Mouse (Mus musculus) lung, postnatal 0 days (tissue): ENCODE data around the gene Mrpl23. TPM values are rescaled to one million over a fixed set of nuclear protein-coding genes. Genes with fewer than 3 reads are reported as not detected.

Experiments
- ATAC-seq: fragments of 200-750 bp; cut with Nextera tagmentation; 2 replicates; pipeline ENCODE4 v1.8.0; 2017; ENCODE audit warnings: moderate library complexity
- DNase-seq: peaks from one replicate; pipeline ENCODE4 v3.0.0-alpha.2; 2016; ENCODE audit warnings: low spot score
- H3K27ac ChIP-seq: fragments of 300-500 bp; sonication (generic); 2 replicates; pipeline ENCODE4 v1.5.1; 2014; ENCODE audit warnings: antibody characterized with exemption, mild to moderate bottlenecking, low read length, mixed read lengths
- H3K27me3 ChIP-seq: fragments of 300-500 bp; sonication (generic); replicated peaks from 2 replicates; pipeline ENCODE4 v1.6.1; 2014; ENCODE audit warnings: low read length, mixed read lengths; ENCODE audit not compliant: insufficient read depth
- H3K36me3 ChIP-seq: fragments of 300-500 bp; sonication (generic); 2 replicates; pipeline ENCODE4 v1.6.1; 2014; ENCODE audit warnings: low read length, mixed read lengths; ENCODE audit not compliant: insufficient read depth
- H3K4me1 ChIP-seq: fragments of 300-500 bp; sonication (generic); 2 replicates; pipeline ENCODE4 v1.6.1; 2014; ENCODE audit warnings: antibody characterized with exemption, low read depth, low read length, mixed read lengths; ENCODE audit not compliant: insufficient read depth
- H3K4me2 ChIP-seq: fragments of 300-500 bp; sonication (generic); replicated peaks from 2 replicates; pipeline ENCODE4 v1.6.1; 2014; ENCODE audit warnings: low read depth, mild to moderate bottlenecking, low read length, moderate library complexity, mixed read lengths
- H3K4me3 ChIP-seq: fragments of 300-500 bp; sonication (generic); 2 replicates; pipeline ENCODE4 v1.5.1; 2014; ENCODE audit warnings: low read depth, low read length
- H3K9ac ChIP-seq: fragments of 300-500 bp; sonication (generic); replicated peaks from 2 replicates; pipeline ENCODE4 v1.6.1; 2014; ENCODE audit warnings: low read depth, mild to moderate bottlenecking
- H3K9me3 ChIP-seq: fragments of 300-500 bp; sonication (generic); 2 replicates; pipeline ENCODE4 v1.6.1; 2016; ENCODE audit warnings: low read length, mixed read lengths
- CTCF ChIP-seq: IDR thresholded peaks from 2 replicates; pipeline ENCODE4 v1.5.1; 2016; ENCODE audit warnings: antibody characterized with exemption, mild to moderate bottlenecking
- EP300 ChIP-seq: IDR thresholded peaks from 2 replicates; pipeline ENCODE4 v1.6.1; 2016; ENCODE audit warnings: antibody characterized with exemption, mild to moderate bottlenecking, control low read depth
- WGBS: fragments of 180-500 bp; shearing (Covaris S2); extraction: QIAGEN DNeasy Blood & Tissue Kit; methylation state at CpG from one replicate; pipeline ENCODE4 v1.1.7; 2014; 5-methylcytosine and 5-hydroxymethylcytosine counted together
- polyA plus RNA-seq: library from polyadenylated mRNA; unstranded; fragments of >200 nt; fragmentation: Nextera tagmentation; extraction: Ambion mirVana; gene quantifications from 2 replicates; pipeline ENCODE4 v1.2.1, GENCODE M21; 2015

Mrpl23 gene
- polyA plus RNA-seq, 1 experiment from 2014 or later: 15.7 TPM

- no peak for ATAC-seq
- Histone ChIP-seq H3K4me1 (0 out of 2 replicates have a peak, but pooled peaks cover 4% of the 10 kb centered on the region), H3K4me2 (no peak overlapping the region), H3K27ac (no peak overlapping the region), H3K27me3 (no peaks in the 10 kb centered on the region), H3K9ac (no peak overlapping the region), H3K36me3 (no peaks in the 10 kb centered on the region), H3K9me3 (no peaks in the 10 kb centered on the region), H3K4me3 (no peak overlapping the region)
- no peak for DNase-seq
- TF ChIP-seq EP300: no peak
- TF ChIP-seq CTCF: no peak
- 82% methylated on average over 7 of the region's 7 CpGs for WGBS
Measured at GRCm38 (mm10) chr7:142545967-142546366, 13.5 kb downstream of the Mrpl23 start.

- H3K4me2 ChIP-seq: no peak overlapping the region
- no peak overlapping the region for H3K27ac ChIP-seq
- no peaks in the 10 kb centered on the region for H3K27me3 ChIP-seq
- no peak overlapping the region for H3K9ac ChIP-seq
- H3K9me3 ChIP-seq: no peaks in the 10 kb centered on the region
- ATAC-seq: no peak
- H3K36me3 ChIP-seq: no peaks in the 10 kb centered on the region
- 18% methylated on average over 2 of the region's 2 CpGs for WGBS
- TF ChIP-seq CTCF: no peak
- no peak for TF ChIP-seq EP300
- no peak for DNase-seq
- H3K4me1 ChIP-seq: peaks cover 1% of the 10 kb centered on the region; the same call in 1 of the 2 replicates
- no peak overlapping the region for H3K4me3 ChIP-seq
Measured at GRCm38 (mm10) chr7:142547874-142548273, 15.4 kb downstream of the Mrpl23 start.

- Histone ChIP-seq H3K27me3 (no peaks in the 10 kb centered on the region), H3K9ac (no peak overlapping the region), H3K4me3 (no peak overlapping the region), H3K36me3 (no peaks in the 10 kb centered on the region), H3K4me1 (peaks cover 4% of the 10 kb centered on the region; the same call in 1 of the 2 replicates), H3K9me3 (no peaks in the 10 kb centered on the region), H3K4me2 (no peak overlapping the region), H3K27ac (no peak overlapping the region)
- no peak for TF ChIP-seq CTCF
- no peak for TF ChIP-seq EP300
- DNase-seq: no peak
- 78% methylated on average over 6 of the region's 6 CpGs for WGBS
- ATAC-seq: no peak
Measured at GRCm38 (mm10) chr7:142548706-142549105, 16.2 kb downstream of the Mrpl23 start.

- Histone ChIP-seq H3K27me3 (no peaks in the 10 kb centered on the region), H3K4me3 (no peak overlapping the region), H3K4me2 (no peak overlapping the region), H3K36me3 (no peaks in the 10 kb centered on the region), H3K9me3 (no peaks in the 10 kb centered on the region), H3K4me1 (peaks cover 9% of the 10 kb centered on the region; the same call in 1 of the 2 replicates), H3K9ac (no peak overlapping the region), H3K27ac (no peak overlapping the region)
- peak; percentile 68 for TF ChIP-seq CTCF
- no peak for TF ChIP-seq EP300
- ATAC-seq: peak; percentile 40; the same call in 1 of the 2 replicates
- 73% methylated on average over 10 of the region's 10 CpGs for WGBS
- no peak for DNase-seq
Measured at GRCm38 (mm10) chr7:142549941-142550763, 17.7 kb downstream of the Mrpl23 start.

GRCm38 (mm10) chr7:142550935-142551373, 18.5 kb downstream of the Mrpl23 start:
- DNase-seq: no peak
- Histone ChIP-seq H3K36me3 (no peaks in the 10 kb centered on the region), H3K9ac (no peak overlapping the region), H3K27me3 (no peaks in the 10 kb centered on the region), H3K4me1 (peaks cover 9% of the 10 kb centered on the region; the same call in 1 of the 2 replicates), H3K4me3 (no peak overlapping the region), H3K4me2 (no peak overlapping the region), H3K9me3 (no peaks in the 10 kb centered on the region), H3K27ac (no peak overlapping the region)
- WGBS: 64% methylated on average over 14 of the region's 14 CpGs
- no peak for TF ChIP-seq EP300
- no peak for TF ChIP-seq CTCF
- ATAC-seq: no peak

- no peaks in the 10 kb centered on the region for H3K27me3 ChIP-seq
- H3K4me3 ChIP-seq: no peak overlapping the region
- DNase-seq (no peak), ATAC-seq (no peak)
- H3K4me2 ChIP-seq: no peak overlapping the region
- H3K36me3 ChIP-seq: no peaks in the 10 kb centered on the region
- no peak for TF ChIP-seq EP300
- no peak for TF ChIP-seq CTCF
- H3K27ac ChIP-seq: no peak overlapping the region
- H3K9ac ChIP-seq: no peak overlapping the region
- WGBS: 90% methylated on average over 5 of the region's 5 CpGs
- H3K4me1 ChIP-seq: peaks cover 9% of the 10 kb centered on the region; the same call in 1 of the 2 replicates
- H3K9me3 ChIP-seq: no peaks in the 10 kb centered on the region
Measured at GRCm38 (mm10) chr7:142551691-142552090, 19.2 kb downstream of the Mrpl23 start.
